Mouse (Mus musculus): ENCODE data around the gene Fgf18.

DNA sequence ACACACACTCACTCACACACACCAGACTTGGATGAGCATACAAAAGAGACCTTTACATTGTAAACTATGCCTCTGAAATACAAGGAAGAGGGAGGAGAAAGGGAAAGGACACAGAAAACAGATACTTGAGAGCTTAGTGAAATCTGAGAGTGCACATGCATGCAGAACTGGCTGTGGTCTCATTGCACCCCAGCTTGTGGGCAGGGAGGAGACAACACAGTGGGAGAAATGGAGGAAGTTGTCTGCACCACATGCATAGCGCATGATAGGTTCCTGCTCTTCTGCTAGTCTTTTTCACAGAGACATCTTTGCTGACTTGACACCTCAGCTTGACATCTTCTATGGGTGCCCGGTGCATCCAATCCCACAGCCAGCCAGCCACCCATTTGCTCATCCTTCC, 63.2 kb downstream of the Fgf18 start:
- TF ChIP-seq CTCF (IDR thresholded peaks at IDR 0.05; ENCODE audit: extremely low read depth, insufficient read depth, insufficient read length, insufficient replicate concordance), result no peak
- no peak for TF ChIP-seq POLR2A (IDR thresholded peaks at IDR 0.05; ENCODE audit: low read depth, low read length)
